Mouse (Mus musculus): ENCODE results near the gene Acp6.
"Not testable (repeated sequence)": the region's sequence is repeated elsewhere in the genome, so short reads cannot be mapped to it uniquely, and the experiment has no call there.

Acp6 gene

DNA sequence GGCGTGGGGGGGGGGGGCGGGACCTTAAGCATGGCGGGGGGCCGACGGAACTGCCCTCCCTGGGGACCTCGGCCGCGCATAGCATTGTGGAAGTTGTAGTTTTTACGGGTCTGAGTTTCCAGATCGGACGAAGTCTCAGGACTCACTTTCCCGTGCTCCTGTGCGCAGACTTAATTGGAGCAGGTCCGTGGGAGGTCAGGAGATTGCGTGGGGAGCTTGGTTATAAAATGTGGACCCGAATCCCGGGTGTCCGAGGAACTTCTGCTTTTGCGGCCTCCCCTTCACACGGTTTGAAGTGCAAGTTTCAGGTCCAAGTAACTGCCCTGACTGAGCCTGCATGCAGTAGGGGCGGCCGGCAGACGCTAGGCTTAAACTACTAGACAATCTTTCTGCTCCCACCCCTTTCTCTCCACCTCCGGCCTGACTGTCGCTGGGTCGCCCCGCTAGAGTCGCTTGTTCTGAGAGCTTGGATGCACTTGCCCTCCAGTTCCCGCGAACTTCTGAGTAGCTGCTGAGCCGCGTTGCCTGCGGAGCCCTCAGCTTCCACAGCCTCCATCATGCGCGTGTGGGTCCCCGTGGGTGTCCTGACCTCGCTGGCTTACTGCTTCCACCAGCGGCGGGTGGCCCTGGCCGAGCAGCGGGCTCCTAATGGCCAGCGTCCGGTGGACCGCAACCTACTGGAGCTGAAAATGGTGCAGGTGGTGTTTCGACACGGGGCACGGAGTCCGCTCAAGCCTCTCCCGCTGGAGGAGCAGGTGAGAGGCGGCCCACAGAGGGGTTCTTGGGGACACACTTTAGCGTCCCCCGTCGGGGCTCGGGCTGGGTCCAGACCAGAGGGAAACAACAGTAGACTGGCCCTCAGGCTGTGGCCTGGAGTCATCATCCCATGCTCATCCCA is at the start of gene Acp6:
Gene Acp6, plus strand, starts transcription at position 167 of the 898 bp plus-strand sequence.
- DNase-seq (ENCODE audit: low spot score): peak; percentile 88

DNA sequence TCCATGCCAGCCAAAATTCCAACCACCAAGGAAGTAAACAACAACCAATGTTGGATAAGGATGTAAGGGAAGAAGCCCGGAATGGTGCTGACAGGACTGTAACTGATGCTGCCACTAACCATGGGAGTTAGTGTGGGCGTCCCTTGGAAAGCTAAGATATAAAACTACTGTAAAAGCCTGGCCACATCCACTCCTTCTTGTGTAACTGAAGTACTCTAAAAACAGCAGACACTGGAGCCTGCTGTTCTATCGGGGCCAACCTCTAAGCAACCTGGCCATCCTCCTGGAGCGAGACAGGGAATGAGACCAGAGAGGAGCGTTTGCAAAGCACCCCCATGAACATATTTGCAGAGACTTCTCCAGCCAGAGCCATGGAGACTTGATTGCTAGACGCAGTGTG is 41.1 kb upstream of the Acp6 start:
- no peak for DNase-seq (ENCODE audit: low spot score)

DNA sequence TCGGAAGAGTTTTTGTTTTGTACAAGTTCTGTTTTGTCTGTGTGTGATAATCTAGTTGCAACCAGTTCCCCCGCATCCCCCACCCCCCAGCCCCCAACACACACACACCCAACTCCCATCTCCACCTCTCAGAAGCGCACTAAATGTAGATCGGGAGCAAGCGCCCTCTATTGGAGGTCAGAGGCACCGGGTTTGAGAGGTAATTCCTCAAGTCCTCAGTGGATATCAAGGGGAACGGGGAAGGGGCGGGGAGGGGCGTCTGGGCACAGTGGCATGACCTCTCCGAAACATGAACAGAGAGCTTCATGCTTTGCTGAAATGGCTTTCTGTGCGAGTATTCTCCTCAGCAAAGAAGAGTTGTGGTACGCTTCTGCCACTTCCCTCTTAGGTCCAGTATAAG is 40.3 kb upstream of the Acp6 start:
- no peak for DNase-seq (ENCODE audit: low spot score)

DNA sequence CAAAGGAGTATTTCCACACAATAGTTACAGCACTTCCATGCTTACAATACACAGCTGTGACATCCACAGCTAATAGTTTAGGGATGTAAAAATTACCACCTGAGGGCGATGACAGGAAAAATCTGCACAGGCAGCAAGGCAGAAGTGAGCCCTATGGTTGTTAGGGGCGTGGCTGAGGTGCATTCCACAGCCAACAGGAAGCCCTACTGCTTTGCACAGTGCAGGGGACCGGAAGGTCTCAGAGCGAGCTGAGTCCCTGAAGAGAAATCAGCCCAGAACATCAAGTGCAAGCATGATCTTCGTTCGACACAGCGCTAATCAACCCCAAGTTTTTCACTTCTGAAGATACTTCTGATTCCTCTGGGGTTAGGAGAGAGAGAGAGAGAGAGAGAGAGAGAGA is 34.4 kb upstream of the Acp6 start:
- no peak for DNase-seq (ENCODE audit: low spot score)

DNA sequence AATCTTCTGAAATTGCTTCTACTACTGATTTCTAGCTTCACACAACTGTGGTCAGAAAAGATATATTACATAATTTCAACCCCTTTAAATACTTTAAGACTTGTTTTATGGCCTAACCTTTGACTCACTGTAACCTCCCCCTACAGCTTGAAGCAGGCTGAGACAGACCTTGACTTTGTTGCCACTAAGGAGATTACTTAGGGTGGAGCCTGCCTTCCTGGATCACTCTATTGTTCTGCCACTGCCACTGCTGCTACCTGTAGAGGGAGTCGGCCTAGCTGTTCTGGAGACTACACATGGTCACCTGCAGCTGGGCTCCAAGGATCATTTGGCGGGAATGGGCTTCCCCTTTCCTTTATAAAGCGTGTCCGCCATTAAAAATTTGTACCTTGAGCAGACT is 29.2 kb upstream of the Acp6 start:
- DNase-seq (ENCODE audit: low spot score): no peak

DNA sequence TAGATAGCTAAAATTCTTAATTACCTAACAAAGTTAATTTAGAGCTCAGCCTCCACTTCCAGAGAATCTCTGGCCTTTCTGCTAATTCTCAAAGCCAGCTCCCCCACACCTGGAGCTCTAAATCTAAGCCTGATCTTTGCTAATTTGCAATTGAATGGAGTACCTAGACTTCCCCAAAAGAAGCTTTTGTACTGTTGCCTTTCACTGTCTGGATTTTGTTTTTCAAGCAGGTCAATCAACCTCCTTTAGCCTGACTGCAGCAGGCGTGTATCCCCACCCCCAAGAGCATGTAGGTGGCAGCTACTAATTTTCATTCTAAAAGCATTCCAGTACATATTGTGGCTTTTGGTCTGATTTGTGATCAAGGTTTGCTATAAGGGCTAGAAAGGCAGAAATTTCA is 20.9 kb upstream of the Acp6 start:
- DNase-seq (ENCODE audit: low spot score): not testable (repeated sequence)

DNA sequence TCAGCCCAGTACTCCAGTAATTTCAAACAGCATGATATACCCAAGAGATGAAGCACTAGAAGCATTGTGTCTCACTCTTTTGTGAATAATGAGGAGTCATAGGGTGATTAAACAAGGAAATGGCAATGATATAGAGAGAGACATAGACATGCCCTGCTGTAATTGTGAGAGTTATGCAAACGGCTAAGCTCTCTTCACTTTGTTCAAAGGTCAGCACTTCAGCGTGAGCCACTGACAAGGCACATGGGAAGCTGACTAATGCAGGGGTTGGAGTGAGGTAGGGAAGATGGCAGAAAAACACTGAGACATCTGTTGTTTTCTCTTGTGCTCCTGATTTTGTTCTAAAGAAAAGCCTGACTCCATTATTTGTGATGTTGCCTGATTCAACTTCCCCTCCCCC is 7.5 kb upstream of the Acp6 start:
- no peak for DNase-seq (ENCODE audit: low spot score)

DNA sequence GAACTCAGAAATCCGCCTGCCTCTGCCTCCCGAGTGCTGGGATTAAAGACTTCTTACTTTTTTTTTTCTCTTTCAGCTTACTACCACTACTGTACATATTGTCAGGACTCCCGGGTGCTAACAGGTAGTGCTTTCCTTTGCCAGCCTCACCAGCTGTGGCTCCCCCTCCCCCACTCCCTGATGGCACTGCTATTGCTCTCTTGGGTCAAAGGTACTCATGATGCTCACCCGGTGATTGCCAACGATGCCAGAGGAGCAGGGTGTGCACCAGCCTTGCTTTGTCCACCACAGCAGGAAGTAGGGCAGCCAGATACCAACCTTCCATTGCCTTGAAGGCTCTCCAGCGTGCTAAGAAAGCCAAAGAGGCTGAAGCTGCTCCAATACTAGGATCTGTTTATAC is 2.1 kb upstream of the Acp6 start:
- no peak for DNase-seq (ENCODE audit: low spot score)

DNA sequence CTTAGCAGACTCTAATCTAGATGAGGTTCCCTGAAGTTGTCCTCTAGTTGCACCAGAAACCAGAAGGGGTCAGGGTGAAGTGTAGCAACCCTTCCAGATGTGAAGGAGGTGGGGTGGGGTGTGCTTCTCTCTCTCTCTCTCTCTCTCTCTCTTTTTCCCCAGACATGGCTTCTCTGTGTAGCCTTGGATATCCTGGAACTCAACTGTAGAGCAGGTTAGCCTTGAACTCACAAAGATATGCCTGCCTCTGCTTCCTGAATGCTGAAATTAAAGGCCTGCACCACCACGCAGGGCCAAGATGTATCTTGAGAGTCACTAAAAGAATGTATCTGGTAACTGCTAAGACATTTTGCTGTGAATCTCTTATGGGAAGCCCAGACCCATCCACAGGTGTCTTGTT is 1.3 kb upstream of the Acp6 start:
- DNase-seq (ENCODE audit: low spot score): no peak

DNA sequence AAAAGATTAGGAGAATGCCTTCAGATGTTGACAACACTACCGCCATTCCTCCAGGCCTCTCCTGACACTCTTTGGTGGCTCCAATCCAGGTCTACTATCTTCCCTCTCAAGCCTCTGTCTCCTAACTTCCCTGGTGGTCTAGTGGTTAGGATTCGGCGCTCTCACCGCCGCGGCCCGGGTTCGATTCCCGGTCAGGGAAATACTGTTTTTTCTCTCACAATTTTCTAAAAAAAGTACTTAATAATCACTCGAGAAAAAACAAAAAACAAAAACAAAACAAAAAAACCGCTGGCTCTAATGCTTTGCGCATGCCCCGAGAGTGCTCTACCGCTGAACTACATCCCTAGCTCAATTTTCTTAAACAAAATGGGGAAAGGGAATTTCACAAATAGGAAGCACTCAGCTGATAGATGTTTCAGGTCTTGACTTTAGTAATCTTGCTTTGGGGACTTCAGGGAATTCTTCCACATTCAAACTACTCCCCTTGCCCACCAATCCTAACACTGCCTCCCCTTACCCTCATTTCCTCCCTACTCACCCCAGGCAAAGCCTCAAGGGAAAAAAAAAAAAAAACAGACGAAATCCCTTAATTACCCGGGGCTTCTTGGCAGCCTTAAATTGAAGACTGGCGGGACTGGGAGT is 498 bp upstream of the Acp6 start:
- peak; percentile 83 for DNase-seq (ENCODE audit: low spot score)

DNA sequence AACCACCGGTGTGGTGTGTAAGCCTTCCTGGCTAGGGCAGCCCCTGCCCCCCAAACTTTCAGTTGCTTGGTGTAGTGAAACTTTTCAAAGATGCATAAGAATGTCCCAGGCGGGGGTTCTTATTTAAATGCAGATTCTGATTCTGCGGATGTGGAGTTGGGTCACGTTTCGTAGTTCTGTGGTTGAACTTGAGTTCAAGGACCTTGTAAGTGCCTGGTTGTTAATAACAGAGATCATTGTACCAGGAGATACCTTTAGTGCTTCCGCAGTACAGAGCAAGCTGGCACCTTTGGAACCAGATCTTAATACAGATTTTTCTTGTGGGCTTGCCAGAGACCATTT is 903 bp downstream of the Acp6 start:
- no peak for DNase-seq (ENCODE audit: low spot score)

DNA sequence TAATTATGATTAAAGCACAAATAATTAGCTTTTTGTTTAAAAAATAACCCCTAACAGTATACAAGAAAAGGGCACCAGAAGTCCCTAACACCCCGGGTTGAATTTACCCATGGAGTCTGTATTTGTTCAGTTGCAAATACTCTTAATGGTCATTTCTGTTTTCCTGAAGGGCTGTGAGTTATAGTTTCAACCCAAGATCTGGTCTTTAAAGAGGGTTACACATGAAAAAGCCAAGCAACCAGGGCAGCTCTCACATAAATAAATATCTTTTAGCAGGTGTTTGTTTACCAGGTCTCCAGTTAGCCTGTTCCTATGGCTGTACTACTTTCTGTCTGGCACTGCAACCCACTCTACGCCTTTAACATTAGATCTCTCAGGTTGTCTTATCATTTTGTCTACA is 1.4 kb downstream of the Acp6 start:
- DNase-seq (ENCODE audit: low spot score): no peak

DNA sequence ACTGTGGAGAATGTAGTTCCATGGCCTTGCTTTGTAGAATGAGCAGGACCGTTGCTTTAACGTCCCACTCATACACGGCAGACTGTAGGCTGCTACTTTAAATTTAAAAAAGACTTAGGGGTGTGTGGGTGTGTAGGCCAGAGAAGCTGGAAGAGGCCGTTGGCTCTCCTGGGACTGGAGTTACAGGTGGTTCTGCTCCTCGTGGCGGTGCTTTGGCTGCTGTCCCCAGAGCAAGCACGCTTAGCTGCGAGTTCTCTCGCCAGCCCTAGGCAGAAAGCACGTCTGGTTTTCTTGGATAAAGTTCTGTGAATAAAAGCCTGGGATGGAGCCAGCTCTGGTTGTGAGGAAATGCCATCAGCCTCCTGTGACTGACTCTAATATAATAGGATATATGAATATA is 2.3 kb downstream of the Acp6 start:
- DNase-seq (ENCODE audit: low spot score): no peak

DNA sequence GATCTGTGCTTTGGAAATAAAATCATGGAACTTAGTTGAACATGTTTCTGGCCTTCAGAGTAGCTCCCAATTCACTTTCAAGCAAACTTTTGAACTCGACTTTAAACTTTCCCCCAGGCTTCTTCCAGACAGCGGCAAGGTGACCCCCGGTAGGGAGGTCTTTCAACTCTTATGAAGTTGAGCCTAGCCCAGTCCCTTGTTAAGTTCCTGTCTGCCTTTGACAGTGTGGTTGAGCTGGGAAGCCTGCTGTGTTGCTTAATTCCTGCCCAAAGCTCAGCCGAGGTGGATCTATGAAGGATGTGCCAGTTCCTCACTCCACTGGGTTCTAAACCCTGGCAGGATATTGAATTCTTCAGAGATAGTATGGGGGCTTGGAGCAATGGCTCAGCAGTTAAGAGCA is 3.2 kb downstream of the Acp6 start:
- no peak for DNase-seq (ENCODE audit: low spot score)

DNA sequence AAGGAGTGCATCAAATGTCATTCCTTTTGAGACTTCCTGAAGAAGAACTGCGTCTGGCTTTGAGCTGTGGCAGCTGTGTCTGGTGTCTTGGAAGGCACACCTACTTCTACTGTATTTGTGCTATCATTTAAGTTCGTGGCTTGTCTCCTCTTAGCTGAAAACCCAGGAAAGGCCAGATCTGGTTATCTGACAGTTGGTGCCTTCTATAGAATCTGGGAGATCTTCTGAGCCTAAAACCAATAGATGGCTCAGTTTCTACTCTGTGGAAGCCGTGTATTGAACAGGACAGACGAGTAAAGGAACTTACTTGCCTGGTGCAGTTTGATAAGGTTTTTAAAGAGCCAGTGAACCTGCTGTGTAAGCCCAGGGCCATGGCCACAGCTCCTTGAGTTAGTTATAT is 5.9 kb downstream of the Acp6 start:
- peak; percentile 7 for DNase-seq (ENCODE audit: low spot score)

DNA sequence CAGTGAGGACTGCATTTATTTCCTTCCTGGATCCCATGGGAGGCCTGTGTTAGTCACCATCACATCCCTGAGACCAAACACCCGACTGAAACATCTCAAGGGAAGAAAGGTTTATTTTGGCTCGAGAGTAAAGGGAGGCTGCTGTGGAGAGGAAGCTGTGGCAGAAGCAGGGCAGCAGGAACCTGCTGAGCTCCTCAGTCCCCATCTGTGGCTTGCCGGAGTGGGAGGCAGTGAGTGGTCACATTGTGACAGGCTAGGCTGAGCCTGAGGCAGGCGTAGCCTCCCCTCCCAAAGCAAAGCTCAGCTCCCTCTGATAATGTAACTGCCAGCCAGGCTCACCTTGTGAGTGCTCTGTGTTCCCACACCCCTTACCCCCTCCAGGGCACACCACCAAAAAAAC is 8.5 kb downstream of the Acp6 start:
- DNase-seq (ENCODE audit: low spot score): no peak

DNA sequence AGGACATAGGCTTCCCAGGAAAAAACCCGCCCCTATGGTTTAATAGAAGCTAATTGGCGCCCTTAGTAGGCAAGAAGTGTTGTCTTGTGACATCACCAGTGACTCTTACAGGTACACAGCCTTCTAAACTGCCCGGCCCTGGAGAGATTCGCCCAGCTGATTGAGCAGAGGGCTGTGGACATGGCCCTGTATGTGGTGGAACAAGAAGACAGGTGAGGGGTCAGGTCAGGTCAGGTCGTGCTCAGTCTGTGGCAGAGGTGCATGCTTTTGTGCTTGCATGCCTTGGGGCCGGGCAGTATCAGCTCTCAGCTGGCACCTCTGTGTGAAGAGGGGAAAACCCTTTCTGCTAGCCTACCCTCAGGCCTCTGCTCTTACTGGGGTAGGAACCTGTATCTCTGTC is 13.0 kb downstream of the Acp6 start:
- no peak for DNase-seq (ENCODE audit: low spot score)

DNA sequence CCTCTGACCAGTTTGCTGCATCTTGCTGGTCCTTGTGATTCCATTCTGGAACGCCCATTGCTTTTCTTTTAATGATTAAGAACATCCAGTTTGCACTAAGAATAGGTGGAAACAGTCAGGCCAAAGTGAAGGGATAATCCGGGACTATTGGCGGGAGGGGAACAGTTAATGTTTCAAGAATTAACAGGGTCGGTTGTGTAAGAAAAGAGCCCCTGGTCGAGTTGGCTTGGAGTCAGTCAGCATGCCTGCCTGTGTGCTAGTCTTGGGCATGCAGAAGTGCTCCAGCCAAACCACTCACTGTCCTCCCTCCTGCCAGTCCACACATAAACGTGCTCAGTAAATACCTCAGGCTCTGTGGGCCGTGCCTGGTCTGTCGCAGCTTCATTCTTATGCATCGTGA is 13.7 kb downstream of the Acp6 start:
- DNase-seq (ENCODE audit: low spot score): no peak

DNA sequence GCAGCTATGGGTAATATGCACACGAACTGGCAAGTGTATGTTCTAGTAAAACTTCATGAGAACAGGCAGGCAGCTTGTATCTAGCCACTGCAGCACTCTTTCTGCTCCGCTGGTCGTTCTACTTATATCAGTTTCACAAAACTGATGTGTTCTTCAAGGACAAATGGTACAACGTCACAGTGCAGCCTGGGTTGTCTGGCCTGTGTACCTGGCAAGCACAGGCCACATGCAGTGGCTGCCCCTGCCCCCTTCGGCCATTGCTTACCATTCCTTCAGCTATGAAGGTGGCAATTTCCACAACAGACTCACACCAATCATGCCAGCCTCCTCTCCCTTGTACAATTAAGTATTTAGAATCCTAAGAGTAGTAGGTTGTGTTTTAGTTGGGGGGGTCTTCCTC is 14.1 kb downstream of the Acp6 start:
- DNase-seq (ENCODE audit: low spot score): no peak

DNA sequence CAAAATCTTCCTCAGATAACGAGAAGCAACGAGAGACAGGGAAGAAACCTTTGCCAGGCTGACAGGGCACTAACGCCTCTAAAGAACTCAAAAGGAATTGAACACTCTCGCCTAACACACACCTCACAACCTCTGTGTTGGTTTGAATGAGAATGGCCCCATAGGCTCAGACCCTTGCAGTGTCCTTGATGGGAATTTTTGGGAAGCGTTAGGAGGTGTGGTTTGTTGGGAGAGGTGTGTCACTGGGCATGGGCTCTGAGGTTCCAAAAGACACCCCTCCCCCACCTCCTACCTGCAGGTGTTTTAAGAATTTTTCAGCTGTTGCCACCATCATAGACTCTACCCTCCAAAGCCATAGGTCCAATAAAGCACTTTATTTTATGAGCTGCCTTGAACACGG is 20.3 kb downstream of the Acp6 start:
- no peak for DNase-seq (ENCODE audit: low spot score)

DNA sequence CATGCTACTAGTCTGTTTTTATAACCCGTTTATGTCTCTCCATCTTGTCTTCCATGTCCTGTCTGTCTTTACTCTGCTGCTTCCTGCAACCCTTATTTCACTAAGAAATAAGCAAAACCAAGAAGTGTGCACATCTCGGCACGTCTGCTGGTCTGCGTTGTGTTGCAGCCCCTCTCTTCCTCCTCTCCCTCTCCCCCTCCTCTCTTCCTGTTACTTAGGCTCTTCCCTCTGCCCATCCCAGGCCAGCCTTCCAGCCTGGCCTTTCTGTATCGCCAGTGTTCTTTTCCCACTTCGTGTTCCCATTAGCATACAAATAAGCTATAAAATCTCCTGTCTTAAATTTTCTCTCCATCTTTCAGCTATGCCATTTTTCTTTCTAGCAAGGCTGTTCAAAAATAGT is 21.9 kb downstream of the Acp6 start:
- DNase-seq (ENCODE audit: low spot score): no peak

DNA sequence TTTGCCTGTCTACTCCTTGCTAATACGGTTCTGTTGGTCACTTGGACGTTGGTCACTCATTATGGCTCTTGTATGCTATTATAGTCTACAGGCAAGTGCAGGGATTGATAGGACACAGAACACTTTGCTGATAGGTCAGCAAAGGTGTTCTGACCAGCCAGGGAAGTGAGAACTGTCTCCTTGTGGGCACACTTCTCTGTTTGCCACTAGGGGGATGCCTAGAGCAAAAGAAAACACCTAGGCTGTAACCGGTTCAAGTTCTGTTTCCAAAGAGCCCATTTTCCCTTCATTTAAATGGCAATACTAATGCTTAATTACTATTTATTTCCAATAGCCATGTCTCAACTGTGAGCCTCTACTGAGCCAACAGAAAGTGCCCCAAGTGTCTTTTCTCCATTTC is 25.2 kb downstream of the Acp6 start:
- DNase-seq (ENCODE audit: low spot score): no peak

DNA sequence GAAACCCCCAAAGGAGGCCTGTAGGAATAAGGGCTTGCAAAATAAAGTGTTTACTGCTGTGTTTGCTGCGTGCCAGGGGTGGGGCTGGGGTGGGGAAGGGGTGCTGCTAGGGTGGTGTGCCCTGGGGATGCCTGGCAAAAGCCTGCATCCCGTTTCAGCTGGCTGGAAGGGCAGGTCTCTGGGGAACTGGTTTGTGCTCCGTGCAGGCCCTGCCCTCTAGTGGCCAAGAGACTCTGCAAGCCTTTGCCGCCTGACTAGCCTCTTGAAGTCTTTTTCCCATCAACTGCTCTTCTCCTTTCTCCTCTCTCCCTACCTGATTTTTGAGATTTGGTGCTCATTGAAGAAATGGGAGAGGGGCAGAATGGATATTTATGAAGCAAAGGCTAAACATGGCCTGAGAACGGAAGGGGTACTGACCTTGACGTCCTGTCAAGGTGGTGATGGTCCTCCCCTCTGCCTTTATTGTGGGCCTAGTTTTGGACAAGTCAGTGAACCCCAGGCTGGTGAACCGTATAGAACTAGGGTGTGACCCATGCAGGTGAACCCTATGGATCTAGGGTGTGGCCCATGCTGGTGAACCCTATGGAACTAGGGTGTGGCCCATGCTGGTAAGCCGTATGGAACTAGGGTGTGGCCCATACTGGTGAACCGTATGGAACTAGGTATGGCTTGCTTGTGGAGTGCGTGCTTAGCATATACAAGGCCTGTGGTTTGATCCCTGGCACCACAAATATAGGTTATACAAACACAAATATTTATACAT is 26.7 kb downstream of the Acp6 start:
- DNase-seq (ENCODE audit: low spot score): peak; percentile 25
